Mouse (Mus musculus) stomach, embryonic 16.5 days (tissue): ENCODE data around the gene Syt2. TPM values are rescaled to one million over a fixed set of nuclear protein-coding genes. Genes with fewer than 3 reads are reported as not detected.
A peak's percentile ranks its signal among the peaks of the same experiment; 100 is the strongest.

Experiments used
- ATAC-seq: fragments of 200-750 bp; cut with Nextera tagmentation; 2 replicates; pipeline ENCODE4 v1.8.0; 2017; ENCODE audit warnings: moderate number of reproducible peaks, moderate TSS enrichment; ENCODE audit not compliant: insufficient read depth, low FRiP score
- H3K27ac ChIP-seq: fragments of 300-500 bp; sonication (generic); 2 replicates; pipeline ENCODE4 v1.5.1; 2014; ENCODE audit warnings: low read length
- H3K27me3 ChIP-seq: fragments of 300-500 bp; sonication (generic); 2 replicates; pipeline ENCODE4 v1.6.1; 2014; ENCODE audit warnings: low read length, control low read depth, mixed read lengths; ENCODE audit not compliant: control insufficient read depth, insufficient read depth
- H3K36me3 ChIP-seq: fragments of 300-500 bp; sonication (generic); 2 replicates; pipeline ENCODE4 v1.6.1; 2014; ENCODE audit warnings: low read length; ENCODE audit not compliant: control insufficient read depth, insufficient read depth
- H3K4me1 ChIP-seq: fragments of 300-500 bp; sonication (generic); 2 replicates; pipeline ENCODE4 v1.6.1; 2014; ENCODE audit warnings: low read length, control low read depth, mixed read lengths; ENCODE audit not compliant: control insufficient read depth, insufficient read depth
- H3K4me2 ChIP-seq: fragments of 300-500 bp; sonication (generic); 2 replicates; pipeline ENCODE4 v1.6.1; 2014; ENCODE audit warnings: low read depth, low read length, mixed read lengths
- H3K4me3 ChIP-seq: fragments of 300-500 bp; sonication (generic); replicated peaks from 2 replicates; pipeline ENCODE4 v1.5.1; 2014; ENCODE audit warnings: mild to moderate bottlenecking, low read length
- H3K9ac ChIP-seq: fragments of 300-500 bp; sonication (generic); 2 replicates; pipeline ENCODE4 v1.6.1; 2014; ENCODE audit warnings: low read length
- H3K9me3 ChIP-seq: fragments of 300-500 bp; sonication (generic); replicated peaks from 2 replicates; pipeline ENCODE4 v1.6.1; 2016; ENCODE audit warnings: low read length, control low read depth; ENCODE audit not compliant: control insufficient read depth
- WGBS: fragments of 180-500 bp; shearing (Covaris S2); extraction: QIAGEN DNeasy Blood & Tissue Kit; methylation state at CpG from one replicate; pipeline ENCODE4 v1.1.7; 2014; 5-methylcytosine and 5-hydroxymethylcytosine counted together
- polyA plus RNA-seq: library from polyadenylated mRNA; unstranded; fragments of >200 nt; fragmentation: Nextera tagmentation; extraction: Ambion mirVana; gene quantifications from 2 replicates; pipeline ENCODE4 v1.2.1, GENCODE M21; 2015

Gene Syt2
- polyA plus RNA-seq, 1 experiment from 2014 or later = 2.6 TPM

DNA sequence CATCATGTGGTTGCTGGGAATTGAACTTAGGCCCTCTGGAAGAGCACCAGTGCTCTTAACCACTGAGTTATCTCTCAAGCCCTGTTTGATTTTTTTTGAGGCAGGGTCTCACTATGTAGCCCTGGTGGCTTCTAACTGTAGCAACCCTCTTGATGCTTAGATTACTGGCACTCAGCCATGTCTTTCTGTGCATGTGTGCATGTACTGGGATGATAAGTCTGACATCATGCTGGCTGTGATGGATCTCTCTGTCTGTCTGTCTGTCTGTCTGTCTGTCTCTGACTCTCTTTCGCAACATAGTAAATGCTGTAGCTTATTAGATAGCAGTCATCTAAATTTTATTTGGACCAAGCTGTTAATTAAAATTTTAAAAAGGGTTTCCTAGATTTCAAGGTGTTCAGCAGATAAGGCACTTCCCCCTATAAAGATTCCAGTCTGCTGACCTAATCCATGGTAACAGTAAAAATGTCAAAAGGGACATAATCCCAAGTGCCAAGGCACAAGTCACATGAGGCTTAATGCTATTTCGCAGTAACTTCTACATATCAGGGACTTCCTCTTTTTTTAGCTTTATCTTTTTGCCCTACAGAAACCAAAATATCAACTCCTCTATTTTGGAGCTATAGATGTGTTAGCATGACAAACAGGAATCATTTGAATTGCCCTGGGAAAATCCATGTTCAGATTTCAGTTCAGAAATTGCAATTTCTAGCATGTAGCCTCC is 144.4 kb downstream of the Syt2 start:
- Histone ChIP-seq H3K36me3 (no peaks in the 10 kb centered on the region), H3K4me3 (no peak overlapping the region), H3K9me3 (no peaks in the 10 kb centered on the region), H3K27ac (no peak overlapping the region), H3K4me2 (no peak overlapping the region), H3K27me3 (no peaks in the 10 kb centered on the region), H3K4me1 (peaks cover 11% of the 10 kb centered on the region), H3K9ac (no peak overlapping the region)
- 90% methylated on average over 2 of the region's 2 CpGs for WGBS
- no peak for ATAC-seq

DNA sequence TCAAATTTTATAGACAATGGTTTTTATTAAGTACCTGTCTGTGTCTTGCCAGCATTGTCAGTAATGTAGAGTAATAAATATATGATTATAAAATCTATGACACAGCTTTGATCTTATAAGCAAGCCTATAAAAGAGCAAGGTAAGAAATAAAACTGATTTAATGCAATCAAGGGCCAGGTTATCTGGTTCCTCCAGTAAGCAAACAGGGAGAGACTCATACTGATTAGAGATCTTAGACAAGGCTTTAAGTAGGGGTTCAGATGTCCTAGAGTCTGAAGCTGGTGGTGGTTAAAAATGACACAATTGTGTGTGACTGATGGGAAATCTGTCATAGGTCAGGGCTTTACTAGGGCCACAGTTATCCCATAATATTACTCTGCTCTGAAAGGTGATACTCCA is 145.0 kb downstream of the Syt2 start:
- Histone ChIP-seq H3K27ac (no peak overlapping the region), H3K4me3 (no peak overlapping the region), H3K4me2 (no peak overlapping the region), H3K9ac (no peak overlapping the region), H3K9me3 (no peaks in the 10 kb centered on the region), H3K27me3 (no peaks in the 10 kb centered on the region), H3K36me3 (no peaks in the 10 kb centered on the region), H3K4me1 (peaks cover 11% of the 10 kb centered on the region)
- no peak for ATAC-seq

DNA sequence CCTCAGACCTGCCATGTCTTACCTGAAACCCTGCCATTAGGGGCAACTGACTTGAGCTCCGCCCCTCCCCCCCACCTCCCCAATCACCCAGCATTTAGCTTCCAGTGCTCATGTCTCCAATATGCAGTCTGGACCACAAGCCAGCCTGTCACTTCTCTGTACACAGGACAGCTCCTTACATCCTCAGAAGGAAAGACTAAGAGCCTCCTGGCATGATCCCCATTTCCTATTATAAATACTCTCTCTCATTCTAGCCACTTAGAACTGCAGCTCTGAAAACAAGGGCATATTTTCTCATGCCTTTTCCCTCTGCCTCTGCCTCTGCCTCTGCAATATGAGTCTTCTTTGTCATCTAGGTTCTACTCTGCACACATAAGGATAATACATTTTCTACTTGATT is 149.6 kb downstream of the Syt2 start:
- H3K27ac ChIP-seq = no peak overlapping the region
- no peak overlapping the region for H3K4me3 ChIP-seq
- H3K9me3 ChIP-seq = no peaks in the 10 kb centered on the region
- ATAC-seq = 0 out of 2 replicates have a peak, but pooled peaks have one; percentile 25
- H3K9ac ChIP-seq = no peak overlapping the region
- no peak overlapping the region for H3K4me2 ChIP-seq
- no peaks in the 10 kb centered on the region for H3K27me3 ChIP-seq
- peaks cover 7% of the 10 kb centered on the region for H3K4me1 ChIP-seq
- no peaks in the 10 kb centered on the region for H3K36me3 ChIP-seq
- WGBS = 90% methylated on average over 1 of the region's 1 CpGs

DNA sequence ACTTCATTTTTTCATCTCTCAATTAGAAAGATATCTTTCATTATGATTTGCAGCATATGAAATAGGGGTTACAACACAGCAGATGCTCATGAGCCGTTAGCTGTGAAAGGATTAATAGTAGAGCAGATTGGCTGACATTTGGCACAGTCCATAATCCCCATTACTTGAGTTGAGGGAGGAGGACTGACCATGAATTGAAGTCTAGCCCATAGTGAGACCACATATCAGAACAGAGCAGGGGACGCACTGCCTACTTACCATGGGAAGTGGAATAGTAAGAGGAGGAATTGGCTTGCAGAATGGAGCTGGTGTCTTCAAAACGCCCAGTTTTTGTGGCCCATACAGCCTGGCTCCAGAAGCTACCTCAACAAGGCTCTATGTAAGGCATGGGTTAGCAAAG is 150.1 kb downstream of the Syt2 start:
- no peaks in the 10 kb centered on the region for H3K9me3 ChIP-seq
- no peak overlapping the region for H3K4me2 ChIP-seq
- peaks cover 7% of the 10 kb centered on the region for H3K4me1 ChIP-seq
- H3K27ac ChIP-seq = peak overlapping the region; percentile 28; the same call in 1 of the 2 replicates
- no peak overlapping the region for H3K9ac ChIP-seq
- no peaks in the 10 kb centered on the region for H3K36me3 ChIP-seq
- no peak overlapping the region for H3K4me3 ChIP-seq
- WGBS = 74% methylated on average over 3 of the region's 3 CpGs
- no peaks in the 10 kb centered on the region for H3K27me3 ChIP-seq
- no peak for ATAC-seq

DNA sequence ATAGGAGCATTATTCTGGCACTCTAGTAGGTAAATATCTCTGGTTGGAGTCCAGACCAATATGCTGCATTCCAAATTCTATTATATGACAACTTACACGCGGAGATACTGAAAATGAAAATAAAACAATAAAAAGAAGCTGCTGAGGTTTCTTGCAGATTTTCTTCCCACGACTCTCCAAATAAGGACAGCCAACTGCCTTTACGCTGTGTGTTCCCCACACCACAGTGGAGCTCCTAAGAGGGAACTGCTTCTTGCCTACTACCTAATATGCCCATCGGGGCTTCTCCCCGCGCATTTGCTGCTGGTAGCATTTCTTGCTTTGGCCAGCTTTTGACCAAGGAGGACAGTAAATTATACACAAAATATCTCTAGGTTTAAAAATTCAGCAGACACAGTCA is 155.3 kb downstream of the Syt2 start:
- Histone ChIP-seq H3K4me3 (peak overlapping the region; percentile 45), H3K9ac (peak overlapping the region; percentile 67), H3K36me3 (no peaks in the 10 kb centered on the region), H3K27ac (peak overlapping the region; percentile 97), H3K4me1 (peaks cover 28% of the 10 kb centered on the region), H3K4me2 (peak overlapping the region; percentile 50), H3K9me3 (no peaks in the 10 kb centered on the region), H3K27me3 (no peaks in the 10 kb centered on the region)
- ATAC-seq = no peak
- 67% methylated on average over 7 of the region's 7 CpGs for WGBS

DNA sequence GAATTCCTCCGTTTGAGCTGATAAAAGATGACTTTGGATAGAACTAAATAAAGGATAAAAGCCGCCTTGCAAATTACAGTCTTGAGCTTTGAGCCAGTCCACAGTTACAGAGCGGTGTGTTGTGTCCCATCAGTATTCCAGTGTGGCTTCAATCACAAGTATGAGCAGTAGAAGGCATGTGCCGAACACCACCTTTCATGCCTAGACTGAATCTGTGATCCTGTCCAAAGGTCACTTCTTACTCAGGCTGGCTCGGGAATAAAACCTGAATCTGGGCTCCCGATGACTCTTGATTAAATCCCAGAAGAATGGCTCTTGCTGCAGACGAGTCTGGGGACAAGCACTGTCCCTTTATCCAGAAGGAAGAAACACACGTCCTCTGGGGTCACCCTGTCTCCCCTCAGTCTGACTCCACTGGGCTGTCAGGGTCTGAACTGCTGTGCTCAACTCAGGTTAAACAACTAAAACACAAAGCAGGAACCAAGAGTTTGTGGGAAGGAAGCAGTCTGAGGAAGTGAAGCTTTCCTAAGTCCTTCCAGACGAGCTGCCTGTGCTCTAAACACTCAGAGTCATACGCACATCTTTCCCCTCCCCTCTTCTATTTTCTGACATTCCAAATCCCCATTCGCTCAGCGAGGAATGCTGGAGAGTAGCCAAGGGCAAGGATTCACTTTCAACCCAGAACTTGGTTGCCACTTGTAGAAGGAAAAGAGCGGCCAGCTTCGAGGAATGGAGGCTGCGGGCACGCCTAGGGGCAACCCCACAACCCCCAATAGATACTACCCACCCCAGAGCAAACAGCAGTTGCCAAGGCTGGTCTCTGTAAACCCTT is 157.0 kb downstream of the Syt2 start:
- no peaks in the 10 kb centered on the region for H3K9me3 ChIP-seq
- H3K9ac ChIP-seq = peak overlapping the region; percentile 67
- H3K27me3 ChIP-seq = no peaks in the 10 kb centered on the region
- no peaks in the 10 kb centered on the region for H3K36me3 ChIP-seq
- peak overlapping the region; percentile 45 for H3K4me3 ChIP-seq
- ATAC-seq = peak; percentile 65; the same call in 1 of the 2 replicates
- peaks cover 27% of the 10 kb centered on the region for H3K4me1 ChIP-seq
- peak overlapping the region; percentile 97 for H3K27ac ChIP-seq
- H3K4me2 ChIP-seq = peak overlapping the region; percentile 50
- WGBS = 30% methylated on average over 16 of the region's 16 CpGs

DNA sequence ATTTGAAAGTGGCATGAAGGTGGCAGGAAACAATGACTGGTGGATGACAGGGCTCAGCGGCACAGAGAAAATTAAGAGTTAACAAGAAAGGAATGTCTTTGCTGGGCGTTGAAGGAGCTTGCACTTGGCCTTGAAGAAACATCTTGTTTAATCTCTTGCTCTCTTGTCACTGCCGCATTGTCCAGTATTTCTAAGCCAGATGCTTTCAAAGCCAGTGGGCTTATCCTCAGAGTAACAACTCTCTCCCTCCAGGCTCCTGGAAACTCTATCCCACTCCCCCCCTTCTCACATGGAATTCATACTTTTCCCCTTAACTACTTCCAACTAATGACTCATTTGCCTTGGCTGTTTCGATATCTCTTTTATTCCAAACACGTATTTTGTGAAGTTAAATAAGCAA is 157.9 kb downstream of the Syt2 start:
- Histone ChIP-seq H3K27me3 (no peaks in the 10 kb centered on the region), H3K4me1 (peaks cover 27% of the 10 kb centered on the region), H3K4me3 (no peak overlapping the region; the same call in 1 of the 2 replicates), H3K9ac (peak overlapping the region; percentile 67), H3K27ac (peak overlapping the region; percentile 97), H3K36me3 (no peaks in the 10 kb centered on the region), H3K4me2 (peak overlapping the region; percentile 50; the same call in 1 of the 2 replicates), H3K9me3 (no peaks in the 10 kb centered on the region)
- 0 out of 2 replicates have a peak, but pooled peaks have one; percentile 5 for ATAC-seq
- WGBS = 30% methylated on average over 5 of the region's 5 CpGs

DNA sequence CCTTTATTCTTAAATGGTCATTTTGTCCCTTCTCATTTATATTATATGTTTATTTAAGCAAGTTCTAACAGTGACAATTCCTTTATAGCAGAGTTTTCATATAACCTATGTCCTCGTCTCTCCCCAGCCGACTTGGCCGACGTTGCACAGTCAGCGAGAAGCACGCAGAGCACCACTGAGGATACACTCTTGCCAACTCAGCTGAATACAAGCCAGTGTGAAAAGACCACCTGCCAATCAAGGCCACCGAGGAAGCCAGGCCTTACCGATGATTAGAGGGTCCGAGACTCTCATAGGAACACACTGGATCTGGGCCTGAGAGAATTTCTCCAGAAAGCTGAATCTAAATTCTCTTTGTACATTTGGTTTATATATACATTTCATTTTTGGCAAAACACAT is 159.0 kb downstream of the Syt2 start:
- Histone ChIP-seq H3K27ac (peak overlapping the region; percentile 97; the same call in 1 of the 2 replicates), H3K27me3 (no peaks in the 10 kb centered on the region), H3K4me2 (no peak overlapping the region), H3K9ac (no peak overlapping the region), H3K4me1 (peaks cover 25% of the 10 kb centered on the region), H3K9me3 (no peaks in the 10 kb centered on the region), H3K4me3 (no peak overlapping the region), H3K36me3 (no peaks in the 10 kb centered on the region)
- 54% methylated on average over 9 of the region's 9 CpGs for WGBS
- no peak for ATAC-seq
